Mouse (Mus musculus): ENCODE data around the gene Arrdc2.

DNA sequence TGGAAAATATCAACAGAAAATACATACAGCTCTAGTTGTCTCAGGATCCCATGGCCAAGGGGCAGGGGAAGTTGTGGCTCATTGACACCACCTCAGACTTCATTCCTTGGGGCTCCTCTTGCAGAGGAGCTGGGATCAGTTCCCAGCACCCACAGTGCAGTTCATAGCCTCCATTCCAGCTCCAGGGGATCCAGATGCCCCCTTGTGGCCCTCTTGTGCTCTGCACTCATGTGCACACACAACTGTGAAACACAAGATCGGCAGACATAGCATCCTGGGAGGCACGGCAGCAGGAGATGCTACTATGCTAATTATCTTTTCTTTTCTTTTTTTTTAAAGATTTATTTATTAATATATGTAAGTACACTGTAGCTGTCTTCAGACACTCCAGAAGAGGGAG lies 12.5 kb downstream of the Arrdc2 start:
- TF ChIP-seq CTCF (conservative IDR thresholded peaks at IDR 0.05; ENCODE audit: insufficient read depth, insufficient read length, low read depth, low read length): no peak
- TF ChIP-seq POLR2A (IDR thresholded peaks at IDR 0.05; ENCODE audit: low read depth, low read length): no peak
